Mouse (Mus musculus) right cerebral cortex, postnatal 36 days (tissue): Measurements from ENCODE around the gene Uba5.

ENCODE experiments used
- DNase-seq, 2 experiments: peaks; one replicate each; pipeline ENCODE4 v3.0.0; 2022; ENCODE audit warnings: low spot score in 2 of 2, mixed read lengths in 1 of 2

The Uba5 gene

GRCm38 (mm10) chr9:104063244-104063961 is 469 bp upstream of the Uba5 start, which contains the start of gene Acad11:
Gene Acad11, plus strand, starts transcription at chr9:104063377.
- DNase-seq = peak; percentile 79 to 81

- DNase-seq = no peak
Observed at GRCm38 (mm10) chr9:104051028-104051427, 11.9 kb downstream of the Uba5 start.

DNA sequence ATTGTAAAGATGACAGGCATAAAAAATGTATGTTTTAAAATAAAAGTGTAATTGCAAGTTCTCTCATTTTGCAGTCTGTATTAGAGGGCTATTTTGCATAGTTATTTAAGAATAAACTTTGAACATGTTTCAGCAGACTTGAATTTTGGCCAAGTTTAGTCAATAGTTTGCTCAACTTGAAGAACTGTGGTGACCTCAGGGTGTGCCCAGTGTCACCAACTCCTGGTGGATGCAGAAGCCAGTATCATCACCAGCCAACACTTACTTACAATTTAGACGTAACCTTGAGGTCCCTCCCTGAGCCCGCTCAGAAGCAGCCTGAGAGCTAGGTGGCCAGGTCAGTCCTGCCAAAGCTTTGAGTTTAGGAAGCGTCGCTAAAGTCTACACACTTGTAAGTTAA is 19.3 kb downstream of the Uba5 start:
- DNase-seq = no peak

GRCm38 (mm10) chr9:104040362-104040761 is 22.6 kb downstream of the Uba5 start, which contains the start of gene Gm28305:
Gene Gm28305, plus strand, starts transcription at chr9:104040662.
- DNase-seq = no peak

DNA sequence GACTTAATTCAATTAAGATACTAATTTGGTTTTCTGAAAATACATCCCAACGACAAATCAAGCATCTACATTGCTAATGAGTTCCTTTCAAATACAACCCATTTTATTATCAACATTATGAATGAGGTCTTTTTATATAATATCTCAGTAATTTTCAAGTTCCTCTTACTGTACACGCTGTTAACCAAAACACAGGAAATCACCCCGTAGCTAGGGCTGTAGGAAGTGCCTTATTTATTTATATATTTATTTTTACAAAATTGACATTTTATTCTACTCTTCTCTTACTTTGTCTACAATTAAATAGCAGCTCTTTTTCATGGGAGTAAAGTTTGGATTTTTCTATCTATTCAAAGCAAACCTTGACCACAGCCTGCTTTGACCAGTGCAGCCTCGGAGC is 23.2 kb downstream of the Uba5 start:
- no peak for DNase-seq

- DNase-seq = no peak
Observed at GRCm38 (mm10) chr9:104039031-104039695, 23.8 kb downstream of the Uba5 start.

DNA sequence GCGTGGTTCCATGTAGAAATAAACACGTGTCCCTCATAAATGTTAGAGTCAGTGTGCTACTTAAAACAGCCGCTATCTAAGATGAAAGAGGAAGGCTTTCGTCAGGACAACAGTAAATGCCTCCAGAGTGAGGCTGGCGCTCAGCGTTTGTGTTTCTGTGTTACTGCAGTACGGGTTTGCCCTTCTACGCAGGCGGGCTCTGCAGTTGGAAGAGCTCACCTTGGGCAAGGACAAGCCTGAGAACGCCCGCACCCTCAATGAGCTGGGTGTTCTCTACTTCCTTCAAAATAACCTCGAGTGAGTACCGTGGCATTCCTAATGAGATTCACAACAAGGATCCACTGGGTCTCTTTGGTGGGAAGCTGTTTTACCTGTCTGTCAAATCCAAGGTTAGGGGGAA is 24.7 kb downstream of the Uba5 start:
- DNase-seq = no peak

- DNase-seq = peak; percentile 39 to 44
Observed at GRCm38 (mm10) chr9:104035261-104036015, 27.5 kb downstream of the Uba5 start.

- DNase-seq = no peak
Observed at GRCm38 (mm10) chr9:104034718-104035117, 28.2 kb downstream of the Uba5 start.

- no peak for DNase-seq
Observed at GRCm38 (mm10) chr9:104034231-104034630, 28.7 kb downstream of the Uba5 start.

DNA sequence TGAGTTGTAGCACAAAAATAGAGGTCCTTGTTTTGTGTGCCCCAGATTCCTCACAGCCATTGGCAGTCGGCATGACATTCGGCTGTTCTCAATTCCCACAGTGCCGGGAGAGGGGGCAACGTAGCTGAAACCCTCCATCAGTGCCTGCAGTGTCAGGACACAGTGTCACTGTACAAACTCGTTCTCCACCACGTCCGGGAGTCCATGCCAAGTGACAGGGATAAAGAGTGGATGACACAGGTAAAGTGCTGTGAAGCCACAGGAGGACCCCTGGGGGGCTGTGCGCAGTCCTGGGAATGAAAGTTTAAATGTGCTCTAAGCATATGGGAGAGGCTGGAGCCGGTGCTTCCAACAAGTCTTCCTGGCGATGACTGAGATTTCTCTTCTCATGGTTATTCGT is 33.1 kb downstream of the Uba5 start:
- DNase-seq = no peak

- no peak for DNase-seq
Observed at GRCm38 (mm10) chr9:104027186-104027585, 35.7 kb downstream of the Uba5 start.

DNA sequence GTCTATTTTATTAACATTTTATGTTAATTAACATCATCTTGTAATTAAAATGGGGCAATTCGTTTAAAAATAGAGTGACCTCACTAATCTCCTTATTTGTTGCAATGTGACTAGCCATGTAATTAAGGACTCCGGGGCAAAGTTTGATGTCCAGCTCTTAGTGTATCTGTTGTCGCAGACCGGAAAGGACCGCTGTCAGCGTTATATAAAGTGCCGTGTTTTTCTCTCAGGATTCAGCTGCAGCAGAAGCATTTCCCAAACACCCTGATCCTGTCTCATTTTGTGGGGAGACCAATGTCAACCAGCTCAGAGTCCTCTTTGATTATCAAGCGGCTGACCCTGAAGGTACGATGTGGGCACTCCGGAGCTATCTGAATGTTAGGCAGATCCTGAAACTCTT is 41.9 kb downstream of the Uba5 start:
- DNase-seq = no peak

GRCm38 (mm10) chr9:104014526-104014925 is 48.4 kb downstream of the Uba5 start:
- no peak for DNase-seq

DNA sequence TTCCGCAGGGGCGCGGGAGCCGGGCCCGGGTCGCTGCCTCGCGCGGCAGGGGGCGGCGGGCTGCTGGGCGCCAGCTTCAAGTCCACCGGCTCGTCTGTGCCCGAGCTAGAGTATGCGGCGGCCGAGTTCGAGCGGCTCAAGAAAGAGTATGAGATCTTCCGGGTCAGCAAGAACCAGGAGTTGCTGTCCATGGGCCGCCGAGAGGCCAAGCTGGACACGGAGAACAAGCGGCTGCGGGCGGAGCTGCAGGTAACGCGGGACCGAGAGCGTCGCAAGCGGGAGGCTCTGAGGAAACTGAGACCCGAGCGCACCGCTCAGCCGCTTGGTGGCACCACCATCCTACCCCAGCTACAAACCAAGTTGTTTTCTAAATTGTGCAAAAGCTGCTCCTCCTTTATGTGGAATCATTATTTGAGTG is 60.0 kb downstream of the Uba5 start:
- peak; percentile 62 to 70 for DNase-seq

DNA sequence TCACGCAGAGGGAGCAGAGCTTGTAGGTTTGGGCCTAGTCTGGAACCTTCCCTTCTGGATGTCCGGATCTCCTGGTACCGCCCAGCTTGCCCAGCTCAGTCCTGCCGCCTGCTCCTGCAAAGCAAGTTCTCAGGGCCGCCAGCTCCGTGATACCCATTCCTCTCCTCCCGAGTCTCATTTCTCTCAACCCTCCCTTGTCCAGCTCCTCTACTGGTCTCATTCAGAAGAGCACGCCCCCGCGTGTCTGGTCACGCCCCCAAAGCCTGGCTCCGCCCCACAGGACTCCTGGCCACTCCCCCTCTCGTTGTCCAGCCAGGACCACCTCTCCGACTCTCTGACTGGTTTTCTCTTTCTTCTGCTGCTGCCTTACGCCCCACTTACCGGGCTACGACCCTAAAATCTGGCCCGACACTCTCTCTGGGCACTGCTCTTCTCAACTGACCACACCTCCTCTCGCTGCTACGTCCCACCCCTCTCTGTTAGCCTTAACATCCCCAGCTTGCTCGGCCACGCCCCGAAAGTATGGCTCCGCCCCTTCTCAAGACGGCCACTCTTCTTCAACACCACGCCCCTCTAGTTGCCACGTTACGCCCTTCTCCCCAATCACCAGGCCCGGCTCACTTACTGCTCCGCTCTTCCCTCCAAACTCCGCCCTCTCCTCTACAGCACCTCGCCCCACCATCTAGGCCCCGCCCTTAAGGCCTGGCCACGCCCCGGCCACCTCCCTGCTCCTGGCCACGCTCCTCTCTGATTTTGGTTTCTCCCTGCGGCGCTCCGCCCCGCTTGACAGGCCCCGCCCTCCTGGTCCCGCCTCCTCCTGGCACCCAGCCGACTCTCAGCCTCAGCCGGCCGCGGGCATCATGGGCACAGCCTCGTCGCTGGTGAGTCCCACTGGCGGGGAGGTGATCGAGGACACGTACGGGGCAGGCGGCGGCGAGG is 60.7 kb downstream of the Uba5 start, which contains the start of gene Nphp3:
Gene Nphp3, plus strand, starts transcription at position 624 of the 939 bp plus-strand sequence.
- peak; percentile 99 for DNase-seq

DNA sequence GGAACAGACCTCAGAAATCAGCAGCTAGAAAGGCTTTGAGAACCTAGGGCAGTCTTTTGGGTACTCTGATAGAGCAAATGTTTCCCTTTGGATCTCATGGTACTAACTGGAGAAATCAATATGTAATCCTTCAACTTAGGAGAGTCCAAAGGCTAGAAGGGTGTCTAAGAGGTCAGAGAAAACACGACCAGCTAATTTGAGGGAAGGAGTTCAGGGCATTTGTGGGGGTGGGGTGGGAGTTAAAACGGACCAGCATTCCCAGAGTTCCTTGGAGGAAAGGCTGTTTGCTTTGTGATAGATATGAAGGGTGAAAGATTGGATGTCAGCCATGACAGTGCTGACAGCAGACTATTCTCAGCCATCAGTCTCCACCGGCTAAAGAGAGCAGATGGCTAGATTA is 62.3 kb downstream of the Uba5 start:
- no peak for DNase-seq
